Mouse (Mus musculus) regulatory T cell (primary cell): ENCODE measurements around the gene Cntnap4.
"Not testable (repeated sequence)": the region's sequence is repeated elsewhere in the genome, so short reads cannot be mapped to it uniquely, and the experiment has no call there.

ENCODE experiments used
- in situ Hi-C: fragments of 300-600 bp; cut with MboI, MseI; formaldehyde crosslinking; loops from one replicate; pipeline ENCODE4 v1.15.1; 2025; ENCODE audit warnings: high pct_unique_total_duplicates

Cntnap4 gene

DNA sequence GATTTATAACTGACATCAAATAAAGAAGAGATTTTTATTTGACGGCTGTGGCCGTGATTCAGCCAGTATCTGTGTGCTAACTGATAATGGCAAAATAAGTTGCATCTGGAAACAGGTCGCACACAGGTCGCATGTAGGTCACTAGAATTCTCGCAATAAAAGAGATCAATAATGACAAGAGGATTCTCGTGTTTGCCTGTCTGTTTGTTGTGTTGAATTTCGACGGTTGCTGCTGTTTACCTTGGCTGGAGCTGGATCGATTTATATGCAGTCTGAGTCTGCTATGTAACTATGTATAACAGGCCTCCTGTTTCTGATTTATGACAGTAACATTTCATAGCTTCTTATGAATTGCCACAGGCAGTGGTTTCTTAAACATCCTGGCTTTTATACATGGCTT is 155.1 kb downstream of the Cntnap4 start:
- in situ Hi-C loops = no loop called here

DNA sequence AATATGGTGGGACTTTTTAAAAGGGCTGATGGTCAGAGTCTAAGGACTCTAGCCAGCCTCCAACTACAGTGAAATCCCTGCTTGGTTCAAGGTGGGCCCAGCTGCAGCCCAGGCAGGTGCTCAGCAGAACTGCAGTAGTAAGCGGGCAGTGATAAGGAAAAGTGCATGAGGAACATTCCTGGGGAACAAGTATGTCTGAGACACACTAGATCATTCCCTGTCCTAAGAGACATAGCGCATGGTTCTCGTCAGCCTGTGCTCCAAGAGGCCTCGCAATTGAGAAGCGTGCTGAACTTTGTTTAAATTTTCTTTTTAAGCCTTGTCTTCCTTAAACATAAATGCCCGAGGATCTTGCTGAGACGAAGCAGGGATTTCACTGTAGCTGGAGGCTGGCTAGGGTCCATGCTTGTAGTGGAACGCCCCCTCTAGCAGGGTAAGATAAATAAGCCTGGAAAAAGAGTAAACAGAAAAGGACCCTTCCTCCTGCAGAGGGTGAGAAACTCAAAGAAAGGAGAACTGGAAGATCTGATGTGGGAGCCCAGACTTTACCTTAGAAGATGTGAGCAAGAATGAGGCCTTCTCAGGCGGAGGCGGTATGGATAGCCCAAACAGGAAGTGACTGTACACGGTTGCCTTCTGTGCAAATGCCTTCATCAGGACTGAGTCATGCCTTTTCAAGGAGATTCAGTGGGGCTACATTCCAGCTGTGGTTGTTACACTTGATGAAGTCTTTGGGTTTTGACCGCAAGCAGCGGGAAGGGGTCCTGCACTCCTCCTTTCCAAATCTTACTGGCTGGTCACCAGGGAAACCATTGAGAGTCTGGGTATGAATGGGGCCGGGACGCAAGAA is 161.0 kb downstream of the Cntnap4 start:
- in situ Hi-C loops = no loop called here

DNA sequence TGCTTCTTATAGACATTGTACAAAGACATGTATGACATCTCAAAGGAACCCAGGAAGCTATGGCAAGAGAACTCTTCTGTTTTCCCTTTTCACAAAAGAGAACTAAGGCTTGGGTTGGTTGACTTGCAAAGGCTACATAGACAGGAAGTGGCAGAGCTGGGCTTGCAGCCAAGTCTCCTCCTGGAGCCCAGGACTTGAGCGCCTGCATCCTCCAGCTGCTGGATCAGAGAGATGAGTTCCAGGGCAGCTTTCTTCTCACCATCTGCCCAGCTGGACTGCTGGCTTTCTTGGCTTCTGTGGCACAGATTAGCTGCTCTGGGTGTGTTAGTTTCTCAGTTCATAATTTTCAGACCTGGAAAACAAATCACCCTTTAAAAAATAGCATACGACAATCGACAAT is 165.7 kb downstream of the Cntnap4 start:
- in situ Hi-C loops = no loop called here

DNA sequence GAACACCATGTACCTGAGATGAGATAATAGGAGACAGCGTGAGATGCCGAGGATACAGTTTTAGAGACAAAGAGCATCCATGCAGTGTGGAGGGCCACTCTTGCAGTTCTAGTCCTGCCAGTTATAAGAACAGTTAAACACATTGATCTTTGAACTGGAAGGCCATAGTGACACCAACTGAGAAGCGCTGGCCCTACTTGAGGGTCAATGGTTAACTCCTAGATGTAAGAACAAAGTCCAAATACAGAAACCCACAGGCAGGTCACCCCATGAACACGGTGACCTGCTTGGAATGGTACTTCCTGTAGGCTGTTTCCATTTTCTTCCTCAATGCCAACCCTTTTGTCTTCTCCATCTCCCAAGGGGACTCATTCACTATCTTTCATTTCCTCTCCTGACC is 173.5 kb downstream of the Cntnap4 start:
- in situ Hi-C loops = no loop called here

DNA sequence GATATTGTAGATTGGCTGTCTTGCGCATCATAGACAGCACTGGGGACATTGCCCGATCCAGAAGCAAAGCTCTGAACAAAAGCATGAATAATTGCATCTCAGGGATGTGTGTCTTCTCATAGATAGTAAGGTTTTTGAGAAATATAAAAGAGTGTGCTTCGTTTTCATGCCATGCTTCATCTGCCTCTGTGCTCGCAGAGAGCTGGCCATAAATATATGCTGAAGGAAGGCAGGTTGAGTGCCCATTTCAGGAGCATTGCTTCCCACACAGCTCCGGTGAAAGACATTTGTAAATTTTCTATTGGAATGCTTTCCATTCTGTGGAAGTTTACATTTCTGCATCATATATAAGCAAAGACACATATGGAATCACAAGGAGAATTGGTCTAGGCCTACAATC is 177.5 kb downstream of the Cntnap4 start:
- in situ Hi-C loops = no loop called here

DNA sequence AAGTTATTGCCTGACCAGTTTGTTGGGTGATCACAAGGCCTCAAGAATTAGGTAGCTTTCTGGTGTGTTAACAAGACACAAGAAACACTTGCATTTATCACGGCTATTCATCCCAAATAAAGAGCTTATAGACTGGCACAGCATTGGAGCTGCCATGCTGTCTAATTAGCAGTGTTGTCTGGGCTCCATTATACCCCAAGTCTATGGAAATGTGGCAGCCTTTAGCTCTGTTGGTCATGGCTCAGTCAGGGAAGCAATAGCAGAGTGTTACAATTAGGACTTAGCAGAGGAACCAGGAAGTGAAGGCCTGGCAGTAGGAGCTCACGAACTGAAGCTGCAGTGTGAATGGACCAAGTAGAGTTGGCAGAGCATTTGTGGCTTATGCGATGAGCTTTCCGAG is 185.3 kb downstream of the Cntnap4 start:
- in situ Hi-C loops = no loop called here

DNA sequence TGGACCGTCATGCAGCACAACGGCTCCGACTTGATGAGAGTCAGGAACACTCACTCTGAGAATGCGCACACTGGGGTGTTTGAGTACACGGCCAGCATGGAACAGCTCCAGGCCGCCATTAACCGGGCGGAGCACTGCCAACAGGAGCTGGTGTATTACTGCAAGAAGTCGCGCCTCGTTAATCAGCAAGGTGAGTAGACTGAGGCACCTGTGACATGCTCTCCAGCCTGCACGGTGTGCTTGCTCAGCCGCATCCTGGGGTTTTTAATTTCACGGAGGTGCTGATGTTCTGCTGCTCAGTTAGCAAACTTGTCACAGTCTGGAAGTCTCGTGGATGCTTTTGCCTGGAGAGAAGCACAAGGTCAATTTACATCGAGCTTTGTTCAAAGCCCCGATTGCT is 233.2 kb downstream of the Cntnap4 start:
- in situ Hi-C loops = no loop called here

- in situ Hi-C loops = no loop called here
Observed at GRCm38 (mm10) chr8:112809382-112809781, 239.5 kb downstream of the Cntnap4 start.

DNA sequence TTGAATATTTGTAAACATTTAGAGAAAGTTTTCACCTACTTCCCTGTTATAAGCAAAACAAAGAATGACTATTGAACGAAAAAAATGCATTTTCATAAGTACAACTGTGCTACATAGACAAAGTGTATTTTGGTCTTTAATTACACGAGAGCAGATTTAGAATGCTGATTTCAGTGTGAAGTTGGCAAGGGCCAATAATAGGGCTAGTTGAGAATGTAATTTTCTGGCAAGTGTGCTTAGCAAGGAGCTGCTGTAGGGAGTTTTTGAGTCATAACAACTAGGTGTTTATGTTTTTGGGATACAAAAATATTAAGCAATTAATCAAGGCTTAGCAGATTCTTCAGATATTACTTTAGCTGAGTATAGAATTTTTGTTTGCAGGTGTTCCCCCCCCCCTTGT is 271.2 kb downstream of the Cntnap4 start:
- in situ Hi-C loops = no loop called here

- in situ Hi-C loops = not testable (repeated sequence)
Observed at GRCm38 (mm10) chr8:112849541-112849940, 279.7 kb downstream of the Cntnap4 start.

GRCm38 (mm10) chr8:112906458-112907112 is 336.7 kb downstream of the Cntnap4 start:
- in situ Hi-C loops = no loop called here

DNA sequence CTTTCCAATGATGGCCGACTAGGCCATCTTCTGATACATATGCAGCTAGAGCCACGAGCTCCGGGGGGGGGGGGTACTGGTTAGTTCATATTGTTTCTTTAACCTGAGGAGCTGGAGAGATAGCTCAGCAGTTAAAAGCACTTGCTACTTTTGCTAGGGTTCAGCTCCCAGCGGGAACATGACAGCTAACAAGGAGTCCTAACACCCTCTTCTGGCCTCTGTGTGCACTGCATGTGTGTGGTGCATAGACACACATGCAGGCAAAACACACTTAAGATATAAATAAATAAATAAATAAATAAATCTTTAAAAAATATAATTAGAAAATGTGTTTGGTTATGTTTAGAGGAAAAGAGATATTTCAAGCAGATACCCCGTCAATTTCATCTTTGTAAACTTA is 339.7 kb downstream of the Cntnap4 start:
- in situ Hi-C loops = no loop called here

DNA sequence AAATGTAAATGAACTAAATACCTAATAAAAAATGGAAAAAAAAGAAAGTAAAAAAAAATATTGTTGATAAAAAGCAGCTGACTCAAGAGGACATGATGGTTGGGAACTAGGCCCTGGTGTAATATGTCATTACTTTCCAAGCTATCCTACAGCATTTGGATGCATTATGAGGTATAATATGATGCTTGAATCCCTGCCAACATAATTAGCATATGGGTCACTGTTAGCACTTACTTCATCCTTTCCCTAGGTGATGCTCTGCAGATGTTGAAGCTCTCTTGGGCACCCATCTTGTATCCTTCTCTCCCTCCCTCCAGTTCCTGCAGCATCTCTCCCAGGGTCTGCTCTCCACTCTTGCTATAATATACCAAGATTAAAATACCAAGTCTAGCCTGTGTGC is 341.6 kb downstream of the Cntnap4 start:
- in situ Hi-C loops = no loop called here

- in situ Hi-C loops = no loop called here
Observed at GRCm38 (mm10) chr8:112922151-112922550, 352.3 kb downstream of the Cntnap4 start.

DNA sequence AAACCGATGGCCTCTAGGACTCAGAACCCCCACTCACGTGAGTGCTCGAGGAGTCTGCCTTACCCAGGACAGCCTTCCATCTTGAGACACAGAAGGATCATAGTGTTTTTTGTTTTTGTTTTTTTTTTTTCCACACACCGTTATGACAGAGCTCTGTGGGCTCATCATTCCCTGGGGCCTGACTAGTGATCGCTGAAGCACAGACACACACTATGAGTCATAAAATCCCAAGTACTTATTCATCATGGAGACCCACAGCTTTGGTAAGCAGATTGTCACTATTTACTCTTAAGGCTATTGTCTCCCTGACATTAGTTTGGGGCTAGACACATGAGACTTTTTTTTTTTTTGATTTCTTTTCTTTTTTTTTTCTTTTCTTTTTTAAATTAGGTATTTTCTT is 352.9 kb downstream of the Cntnap4 start:
- in situ Hi-C loops = no loop called here
